Mouse (Mus musculus) lung, embryonic 16.5 days (tissue): ENCODE measurements around the gene Snx27. TPM values are rescaled to one million over a fixed set of nuclear protein-coding genes. Genes with fewer than 3 reads are reported as not detected.

Source experiments
- ATAC-seq: fragments of 200-750 bp; cut with Nextera tagmentation; 2 replicates; pipeline ENCODE4 v1.8.0; 2017; ENCODE audit warnings: low read depth, mild to moderate bottlenecking, moderate library complexity
- H3K27ac ChIP-seq: fragments of 300-500 bp; sonication (generic); 2 replicates; pipeline ENCODE4 v1.5.1; 2014; ENCODE audit warnings: mild to moderate bottlenecking, control low read depth, low read length
- H3K27me3 ChIP-seq: fragments of 300-500 bp; sonication (generic); 2 replicates; pipeline ENCODE4 v1.6.1; 2014; ENCODE audit warnings: low read depth, low read length, mixed read lengths; ENCODE audit not compliant: control insufficient read depth, insufficient read depth
- H3K36me3 ChIP-seq: fragments of 300-500 bp; sonication (generic); 2 replicates; pipeline ENCODE4 v1.6.1; 2014; ENCODE audit warnings: low read length; ENCODE audit not compliant: control insufficient read depth, insufficient read depth
- H3K4me1 ChIP-seq: fragments of 300-500 bp; sonication (generic); replicated peaks from 2 replicates; pipeline ENCODE4 v1.6.1; 2014; ENCODE audit warnings: low read length, mixed read lengths; ENCODE audit not compliant: control insufficient read depth, insufficient read depth
- H3K4me2 ChIP-seq: fragments of 300-500 bp; sonication (generic); 2 replicates; pipeline ENCODE4 v1.6.1; 2014; ENCODE audit warnings: low read depth, low read length, control low read depth
- H3K4me3 ChIP-seq: fragments of 300-500 bp; sonication (generic); 2 replicates; pipeline ENCODE4 v1.5.1; 2014; ENCODE audit warnings: mild to moderate bottlenecking, low read length, control low read depth
- H3K9ac ChIP-seq: fragments of 300-500 bp; sonication (generic); 2 replicates; pipeline ENCODE4 v1.6.1; 2014; ENCODE audit warnings: low read length, control low read depth
- H3K9me3 ChIP-seq: fragments of 300-500 bp; sonication (generic); 2 replicates; pipeline ENCODE4 v1.6.1; 2016; ENCODE audit warnings: low read length; ENCODE audit not compliant: control insufficient read depth
- WGBS: fragments of 180-500 bp; shearing (Covaris S2); extraction: QIAGEN DNeasy Blood & Tissue Kit; methylation state at CpG from one replicate; pipeline ENCODE4 v1.1.7; 2014; 5-methylcytosine and 5-hydroxymethylcytosine counted together
- polyA plus RNA-seq: library from polyadenylated mRNA; unstranded; fragments of >200 nt; fragmentation: Nextera tagmentation; extraction: Ambion mirVana; gene quantifications from 2 replicates; pipeline ENCODE4 v1.2.1, GENCODE M21; 2015

Snx27 gene
- polyA plus RNA-seq, 1 experiment from 2014 or later: 38.6 TPM

DNA sequence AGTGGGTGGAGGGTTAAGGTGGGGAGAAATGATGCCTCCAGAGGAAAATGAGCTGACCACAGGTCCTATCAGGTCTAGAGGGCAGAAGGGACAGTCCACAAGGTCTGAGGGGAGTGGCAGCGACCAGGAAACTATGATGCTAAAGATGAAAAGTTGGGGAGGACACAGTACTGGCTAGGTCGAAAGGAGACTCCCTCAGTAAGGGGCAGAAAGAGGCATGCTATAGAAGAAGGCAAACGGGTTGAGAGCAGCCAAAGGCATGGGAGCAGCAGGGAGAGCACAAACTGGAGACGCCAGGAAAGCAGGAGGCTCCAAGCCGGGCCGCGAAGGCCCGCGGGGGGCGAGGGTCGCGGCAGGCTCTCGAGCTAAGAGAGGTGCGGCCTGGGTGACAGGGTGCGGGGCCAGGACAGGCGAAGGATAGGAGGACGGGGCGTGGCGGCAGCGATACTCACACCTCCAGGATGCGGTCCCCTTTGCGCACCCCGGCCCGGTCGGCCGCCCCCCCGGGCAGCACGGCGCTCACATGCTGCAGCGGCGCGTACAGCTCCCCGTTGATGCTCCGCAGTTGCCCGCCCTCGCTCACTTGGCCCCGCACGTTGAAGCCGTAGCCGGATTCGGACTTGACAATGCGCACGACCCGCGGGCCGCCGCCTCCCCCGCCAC, 592 bp downstream of the Snx27 start:
- peak; percentile 79 for ATAC-seq
- 2% methylated on average over 22 of the region's 48 CpGs for WGBS
- H3K27me3 ChIP-seq: no peaks in the 10 kb centered on the region

DNA sequence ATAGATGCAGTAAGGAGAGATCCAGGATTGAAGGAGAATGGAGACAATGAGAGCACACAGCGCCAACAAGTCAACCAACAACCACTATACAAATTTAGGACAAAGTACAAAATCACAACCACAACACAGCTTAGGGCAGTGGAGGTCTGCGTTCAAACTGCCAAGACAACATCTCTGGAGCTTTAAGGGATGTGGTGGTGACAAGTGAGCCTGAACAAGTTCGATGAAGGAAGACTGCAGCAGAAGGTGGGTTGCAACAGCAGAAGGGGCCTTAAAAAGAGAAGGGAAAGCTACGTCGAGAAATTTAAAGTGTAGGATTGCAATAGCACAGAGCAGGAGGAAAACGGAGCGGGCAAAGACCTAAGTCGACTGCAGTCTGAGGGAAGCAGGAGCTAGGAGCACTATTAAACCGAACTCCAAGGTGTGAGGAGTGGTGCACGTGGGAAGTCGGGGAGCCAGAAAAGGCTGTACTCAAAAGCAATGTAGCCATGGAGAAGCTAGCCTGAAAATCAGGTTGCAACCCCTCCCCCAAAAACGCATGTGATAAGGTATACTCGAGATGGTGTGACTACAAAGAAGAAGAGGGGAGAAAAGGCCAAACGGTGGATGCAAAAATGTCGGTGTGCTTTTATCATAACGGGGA, 1.3 kb downstream of the Snx27 start:
- H3K27ac ChIP-seq: peak overlapping the region; percentile 90

More for the DNA sequence above, 592 bp downstream of the Snx27 start:
- H3K36me3 ChIP-seq: no peaks in the 10 kb centered on the region
- peaks cover 17% of the 10 kb centered on the region for H3K4me1 ChIP-seq
- H3K4me3 ChIP-seq: peak overlapping the region; percentile 96
- H3K4me2 ChIP-seq: peak overlapping the region; percentile 92
- peak overlapping the region; percentile 93 for H3K9ac ChIP-seq
- peak overlapping the region; percentile 90 for H3K27ac ChIP-seq
- no peaks in the 10 kb centered on the region for H3K9me3 ChIP-seq

DNA sequence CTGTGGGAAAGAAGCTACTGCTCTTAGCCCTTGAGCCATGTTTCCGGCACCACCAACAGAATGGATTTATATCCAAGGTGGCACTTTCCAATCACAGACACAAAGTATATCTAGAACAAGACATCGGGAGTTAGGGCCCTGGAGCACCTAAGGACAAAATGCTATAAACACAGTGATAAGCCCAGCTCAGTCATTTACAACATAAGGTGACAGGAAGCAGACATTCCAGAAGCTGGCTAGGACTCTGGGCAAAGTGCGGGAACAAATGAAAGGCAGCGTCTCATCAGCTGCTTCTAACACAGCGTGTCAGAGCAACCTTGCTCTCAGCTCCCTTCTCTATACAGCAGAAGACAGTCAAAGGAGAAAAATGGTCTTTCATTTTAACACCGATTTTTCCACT, 8.0 kb downstream of the Snx27 start:
- 69% methylated on average over 6 of the region's 6 CpGs for WGBS
- no peak overlapping the region for H3K27ac ChIP-seq
- H3K4me3 ChIP-seq: no peak overlapping the region
- no peaks in the 10 kb centered on the region for H3K36me3 ChIP-seq
- H3K9ac ChIP-seq: no peak overlapping the region
- no peaks in the 10 kb centered on the region for H3K9me3 ChIP-seq
- no peaks in the 10 kb centered on the region for H3K27me3 ChIP-seq
- H3K4me2 ChIP-seq: no peak overlapping the region
- peaks cover 9% of the 10 kb centered on the region; the same call in 1 of the 2 replicates for H3K4me1 ChIP-seq
- ATAC-seq: no peak

More for the DNA sequence above, 1.3 kb downstream of the Snx27 start:
- H3K4me3 ChIP-seq: peak overlapping the region; percentile 96
- H3K36me3 ChIP-seq: no peaks in the 10 kb centered on the region
- no peak for ATAC-seq
- no peaks in the 10 kb centered on the region for H3K9me3 ChIP-seq
- 3% methylated on average over 16 of the region's 16 CpGs for WGBS
- H3K27me3 ChIP-seq: no peaks in the 10 kb centered on the region
- peak overlapping the region; percentile 92 for H3K4me2 ChIP-seq
- peak overlapping the region; percentile 93 for H3K9ac ChIP-seq
- peaks cover 17% of the 10 kb centered on the region for H3K4me1 ChIP-seq

DNA sequence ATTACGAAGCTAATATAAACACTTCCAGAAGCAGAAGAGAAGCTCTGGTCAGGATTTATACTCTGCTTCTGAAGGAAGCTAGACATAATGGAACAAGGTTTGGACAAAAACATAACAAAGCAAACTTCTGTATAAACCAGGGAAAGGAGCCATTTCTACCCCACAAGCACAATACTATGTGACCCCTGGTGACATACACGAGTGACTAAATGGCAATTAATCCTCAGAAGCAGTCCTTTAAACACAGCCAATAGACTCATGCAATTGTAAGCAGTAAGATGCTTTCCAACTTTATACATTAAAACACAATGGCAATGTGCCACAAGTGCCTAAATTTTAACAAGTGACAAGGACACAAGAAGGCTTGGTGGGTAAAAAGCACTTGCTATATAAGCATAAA, 15.3 kb downstream of the Snx27 start:
- H3K27ac ChIP-seq: no peak overlapping the region
- H3K4me3 ChIP-seq: no peak overlapping the region
- ATAC-seq: peak; percentile 68
- no peak overlapping the region for H3K4me2 ChIP-seq
- no peak overlapping the region for H3K9ac ChIP-seq
- WGBS: 27% methylated on average over 2 of the region's 2 CpGs
- H3K4me1 ChIP-seq: peaks cover 18% of the 10 kb centered on the region
- H3K9me3 ChIP-seq: no peaks in the 10 kb centered on the region
- no peaks in the 10 kb centered on the region for H3K27me3 ChIP-seq
- H3K36me3 ChIP-seq: no peaks in the 10 kb centered on the region

DNA sequence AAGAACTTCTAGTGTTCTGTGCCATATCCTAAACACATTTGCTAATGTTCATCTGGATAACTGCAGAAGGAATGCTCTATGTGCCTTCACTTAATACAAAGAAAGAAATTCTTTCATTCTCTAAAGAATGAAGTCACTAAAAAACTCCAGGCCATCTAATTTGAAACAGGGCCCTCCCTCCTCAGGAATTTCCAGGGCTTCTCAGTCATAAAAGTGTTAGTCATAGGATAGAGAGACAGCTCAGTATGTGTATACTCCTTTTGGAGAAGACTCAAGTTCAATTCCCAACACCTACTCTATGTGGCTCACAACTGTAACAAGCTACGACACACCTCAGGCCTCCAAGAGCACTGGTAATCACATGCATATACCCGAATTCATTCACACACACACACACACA, 17.0 kb downstream of the Snx27 start:
- H3K4me2 ChIP-seq: no peak overlapping the region
- H3K27ac ChIP-seq: no peak overlapping the region
- 53% methylated on average over 2 of the region's 2 CpGs for WGBS
- H3K4me3 ChIP-seq: no peak overlapping the region
- ATAC-seq: peak; percentile 58; the same call in 1 of the 2 replicates
- H3K4me1 ChIP-seq: peaks cover 20% of the 10 kb centered on the region
- H3K9me3 ChIP-seq: no peaks in the 10 kb centered on the region
- no peaks in the 10 kb centered on the region for H3K27me3 ChIP-seq
- H3K9ac ChIP-seq: no peak overlapping the region
- H3K36me3 ChIP-seq: peaks cover 3% of the 10 kb centered on the region; the same call in 1 of the 2 replicates

DNA sequence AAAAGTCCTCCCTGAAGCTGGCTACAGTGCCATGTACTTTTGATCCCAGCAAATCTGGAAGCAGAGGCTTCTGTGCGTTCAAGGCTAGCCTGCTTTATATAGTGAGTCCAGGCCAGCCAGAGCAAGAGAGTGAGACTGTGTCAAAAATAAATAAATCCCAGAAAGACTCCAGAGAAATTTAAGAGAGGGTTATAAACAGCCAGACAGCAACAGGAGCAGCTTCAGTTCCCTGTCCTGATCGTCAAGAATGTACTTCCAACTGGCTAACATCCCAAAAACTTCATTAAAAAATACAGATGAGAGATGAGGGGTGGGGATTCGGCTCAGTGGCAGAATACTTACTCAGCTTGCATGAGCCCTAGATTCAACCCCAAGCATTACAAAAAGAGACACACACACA, 17.4 kb downstream of the Snx27 start:
- Histone ChIP-seq H3K27me3 (no peaks in the 10 kb centered on the region), H3K4me1 (peaks cover 20% of the 10 kb centered on the region), H3K4me2 (no peak overlapping the region), H3K9ac (no peak overlapping the region), H3K27ac (peak overlapping the region; percentile 67), H3K36me3 (peaks cover 3% of the 10 kb centered on the region; the same call in 1 of the 2 replicates), H3K4me3 (no peak overlapping the region), H3K9me3 (no peaks in the 10 kb centered on the region)
- peak; percentile 76 for ATAC-seq
- 24% methylated on average over 3 of the region's 3 CpGs for WGBS

DNA sequence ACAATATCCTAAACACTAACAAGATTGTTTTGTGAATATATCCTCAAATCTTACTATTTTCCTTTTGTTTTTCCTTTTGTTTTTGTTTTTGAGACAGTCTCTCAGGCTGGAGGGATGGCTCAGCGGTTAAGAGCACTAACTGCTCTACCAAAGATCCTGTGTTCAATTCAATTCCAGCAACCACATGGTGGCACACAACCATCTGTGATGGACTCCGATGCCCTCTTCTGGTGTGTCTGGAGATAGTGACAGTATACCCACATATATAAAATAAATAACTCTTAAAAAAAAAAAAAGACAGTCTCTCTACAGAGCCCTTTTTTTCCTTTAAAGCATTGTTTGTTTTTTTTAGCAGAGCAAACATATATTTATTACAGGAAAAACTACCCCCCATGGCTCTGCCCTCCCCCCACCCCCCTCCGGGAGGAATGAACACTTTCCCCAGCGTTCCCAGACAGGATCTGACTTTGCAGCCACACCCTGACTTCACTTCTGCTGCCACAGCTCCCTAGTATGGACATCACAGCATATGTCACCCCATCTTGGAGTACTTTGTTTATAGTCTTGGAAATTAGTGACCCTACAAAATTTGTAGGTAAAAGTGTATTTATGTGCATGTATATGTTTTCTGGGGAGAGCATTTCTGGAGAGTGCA, 18.0 kb downstream of the Snx27 start:
- H3K36me3 ChIP-seq: peaks cover 3% of the 10 kb centered on the region
- no peak overlapping the region for H3K4me2 ChIP-seq
- no peak for ATAC-seq
- no peaks in the 10 kb centered on the region for H3K9me3 ChIP-seq
- H3K4me3 ChIP-seq: no peak overlapping the region
- peaks cover 20% of the 10 kb centered on the region for H3K4me1 ChIP-seq
- 60% methylated on average over 4 of the region's 4 CpGs for WGBS
- no peak overlapping the region for H3K9ac ChIP-seq
- H3K27ac ChIP-seq: peak overlapping the region; percentile 67; the same call in 1 of the 2 replicates
- no peaks in the 10 kb centered on the region for H3K27me3 ChIP-seq

DNA sequence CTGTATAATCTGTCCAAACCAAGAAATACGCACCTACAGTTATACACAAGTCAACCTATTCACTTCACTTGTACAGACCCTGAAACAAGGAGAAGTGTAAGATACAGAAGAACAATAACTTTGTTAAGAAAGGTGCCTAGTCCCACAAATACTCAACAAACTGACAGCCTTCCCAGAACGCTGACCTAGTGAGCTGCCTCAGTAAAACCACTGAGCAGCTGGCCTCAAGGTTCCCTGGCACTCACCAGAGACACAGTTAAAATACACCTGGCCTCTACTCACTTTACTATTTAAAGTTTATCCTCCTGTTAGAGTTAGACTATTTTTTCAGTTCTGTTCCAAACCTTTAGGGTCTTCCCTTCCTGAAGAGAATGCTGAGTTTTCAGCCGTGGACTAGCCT, 19.4 kb downstream of the Snx27 start:
- no peak overlapping the region for H3K4me2 ChIP-seq

DNA sequence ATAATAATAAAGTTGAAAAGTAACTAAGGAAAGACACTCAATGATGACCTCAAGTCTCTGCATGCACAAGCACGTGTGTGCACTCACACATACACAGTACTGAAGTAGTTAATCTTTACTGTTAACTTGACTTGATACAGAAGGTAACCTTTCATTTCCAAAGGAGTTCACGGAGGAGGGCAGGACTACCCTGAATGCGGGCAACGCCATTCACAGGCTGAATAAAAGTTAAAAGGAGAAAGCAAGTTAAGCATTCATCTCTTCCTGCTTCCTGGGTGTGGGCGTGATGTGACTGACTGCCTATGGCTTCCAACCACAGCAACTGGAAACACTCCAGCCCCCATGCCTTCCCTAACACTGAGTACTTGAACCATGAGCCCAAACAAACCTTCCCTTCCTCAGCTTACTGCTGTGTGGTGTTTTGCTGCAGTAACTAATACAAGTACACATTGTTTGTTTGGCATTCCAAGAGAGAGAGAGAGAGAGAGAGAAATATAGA, 22.5 kb downstream of the Snx27 start:
- no peak overlapping the region for H3K4me3 ChIP-seq
- ATAC-seq: no peak
- H3K27ac ChIP-seq: no peak overlapping the region
- H3K36me3 ChIP-seq: peaks cover 12% of the 10 kb centered on the region
- no peak overlapping the region for H3K4me2 ChIP-seq
- H3K4me1 ChIP-seq: peaks cover 9% of the 10 kb centered on the region
- 70% methylated on average over 5 of the region's 5 CpGs for WGBS
- H3K9ac ChIP-seq: no peak overlapping the region
- no peaks in the 10 kb centered on the region for H3K27me3 ChIP-seq
- H3K9me3 ChIP-seq: no peaks in the 10 kb centered on the region

More for the DNA sequence above, 19.4 kb downstream of the Snx27 start:
- peaks cover 8% of the 10 kb centered on the region for H3K36me3 ChIP-seq
- H3K27ac ChIP-seq: no peak overlapping the region
- WGBS: 77% methylated on average over 3 of the region's 3 CpGs
- no peak for ATAC-seq
- no peak overlapping the region for H3K4me3 ChIP-seq
- H3K4me1 ChIP-seq: peaks cover 20% of the 10 kb centered on the region
- no peaks in the 10 kb centered on the region for H3K27me3 ChIP-seq
- no peaks in the 10 kb centered on the region for H3K9me3 ChIP-seq
- no peak overlapping the region for H3K9ac ChIP-seq
